Mouse (Mus musculus) G1E-ER4 (cell line): ENCODE results near the gene D6Wsu163e. TPM values are rescaled to one million over a fixed set of nuclear protein-coding genes. Genes with fewer than 3 reads are reported as not detected.

Experiments used
- GATA1 ChIP-seq: IDR thresholded peaks from one replicate; pipeline ENCODE4 v1.8.0; 2012; ENCODE audit warnings: low read length, inconsistent platforms
- polyA plus RNA-seq: library from polyadenylated mRNA; stranded (reverse); fragments of >175 nt; gene quantifications from 2 replicates; pipeline ENCODE4 v1.2.3, GENCODE M21; 2012

D6Wsu163e gene
- polyA plus RNA-seq, 1 experiment = 3.1 TPM

- no peak for TF ChIP-seq GATA1
Measured at GRCm38 (mm10) chr6:126966241-126967026, 26.7 kb downstream of the D6Wsu163e start.

- no peak for TF ChIP-seq GATA1
Measured at GRCm38 (mm10) chr6:126981539-126982234, 41.9 kb downstream of the D6Wsu163e start.

GRCm38 (mm10) chr6:126993676-126994075 is 53.9 kb downstream of the D6Wsu163e start:
- no peak for TF ChIP-seq GATA1

GRCm38 (mm10) chr6:126995494-126995893 is 55.7 kb downstream of the D6Wsu163e start:
- TF ChIP-seq GATA1 = no peak

- no peak for TF ChIP-seq GATA1
Measured at GRCm38 (mm10) chr6:126996399-126996798, 56.6 kb downstream of the D6Wsu163e start.

- no peak for TF ChIP-seq GATA1
Measured at GRCm38 (mm10) chr6:127005646-127006045, 65.9 kb downstream of the D6Wsu163e start.

GRCm38 (mm10) chr6:127006551-127006950 is 66.8 kb downstream of the D6Wsu163e start:
- TF ChIP-seq GATA1 = no peak

GRCm38 (mm10) chr6:127010021-127010420 is 70.3 kb downstream of the D6Wsu163e start:
- no peak for TF ChIP-seq GATA1

- TF ChIP-seq GATA1 = no peak
Measured at GRCm38 (mm10) chr6:127011947-127012535, 72.3 kb downstream of the D6Wsu163e start.

GRCm38 (mm10) chr6:127014906-127015770 is 75.4 kb downstream of the D6Wsu163e start, which contains the start of gene Fgf6:
Fgf6 (plus strand) TSS chr6:127015586.
- no peak for TF ChIP-seq GATA1

GRCm38 (mm10) chr6:127019254-127019653 is 79.5 kb downstream of the D6Wsu163e start:
- no peak for TF ChIP-seq GATA1

GRCm38 (mm10) chr6:127020431-127020830 is 80.7 kb downstream of the D6Wsu163e start:
- no peak for TF ChIP-seq GATA1

GRCm38 (mm10) chr6:127024836-127025235 is 85.1 kb downstream of the D6Wsu163e start:
- TF ChIP-seq GATA1 = no peak

Other genes with a start within 250 kb of the D6Wsu163e start
- gene Kcna6, start 199.3 kb upstream of the D6Wsu163e start, polyA plus RNA-seq = not detected in 2 replicates
- 4.4 and 5.1 TPM in 2 replicates for gene Ndufa9, start 90.8 kb upstream of the D6Wsu163e start, polyA plus RNA-seq
- gene Akap3, start 86.9 kb upstream of the D6Wsu163e start, polyA plus RNA-seq = not detected in 2 replicates
- not detected in 2 replicates for gene Dyrk4, start 18.1 kb upstream of the D6Wsu163e start, polyA plus RNA-seq
- gene Rad51ap1, start 375 bp upstream of the D6Wsu163e start, polyA plus RNA-seq = 34.6 and 57.7 TPM in 2 replicates
- gene Fgf6, start 75.6 kb downstream of the D6Wsu163e start, polyA plus RNA-seq = not detected in 2 replicates
- not detected in 2 replicates for gene Fgf23, start 132.9 kb downstream of the D6Wsu163e start, polyA plus RNA-seq
- gene Tigar, start 169.6 kb downstream of the D6Wsu163e start, polyA plus RNA-seq = 0.59 and 0.76 TPM in 2 replicates
- 304 and 778 TPM in 2 replicates for gene Ccnd2, start 212.2 kb downstream of the D6Wsu163e start, polyA plus RNA-seq